Mouse (Mus musculus): ENCODE results near the gene Slco1a6.
A peak's percentile ranks its signal among the peaks of the same experiment; 100 is the strongest.
"Not testable (repeated sequence)": the region's sequence is repeated elsewhere in the genome, so short reads cannot be mapped to it uniquely, and the experiment has no call there.

Gene Slco1a6

DNA sequence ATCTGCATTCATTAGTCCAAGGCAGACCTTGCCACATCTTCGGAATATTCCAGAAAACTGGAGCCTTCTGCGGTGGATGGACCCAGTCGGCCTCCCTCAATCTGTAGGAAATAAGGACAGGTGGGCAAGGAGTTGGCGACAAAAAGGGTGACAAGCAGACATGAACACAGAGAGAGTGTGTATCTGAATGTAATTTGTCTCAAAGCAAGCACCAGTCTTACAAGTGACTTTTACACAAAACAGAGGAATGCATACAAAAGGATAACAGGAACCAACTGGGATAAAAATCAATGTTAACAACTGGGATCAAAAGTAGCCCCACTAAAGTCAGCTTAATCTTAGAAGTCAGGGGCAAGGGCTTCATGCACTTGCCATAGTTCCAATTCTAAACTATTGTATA is at the start of gene Slco1a6:
Slco1a6 (minus strand) TSS at position 101 of the 400 bp plus-strand sequence.
- no peak for DNase-seq (ENCODE audit: low spot score)

DNA sequence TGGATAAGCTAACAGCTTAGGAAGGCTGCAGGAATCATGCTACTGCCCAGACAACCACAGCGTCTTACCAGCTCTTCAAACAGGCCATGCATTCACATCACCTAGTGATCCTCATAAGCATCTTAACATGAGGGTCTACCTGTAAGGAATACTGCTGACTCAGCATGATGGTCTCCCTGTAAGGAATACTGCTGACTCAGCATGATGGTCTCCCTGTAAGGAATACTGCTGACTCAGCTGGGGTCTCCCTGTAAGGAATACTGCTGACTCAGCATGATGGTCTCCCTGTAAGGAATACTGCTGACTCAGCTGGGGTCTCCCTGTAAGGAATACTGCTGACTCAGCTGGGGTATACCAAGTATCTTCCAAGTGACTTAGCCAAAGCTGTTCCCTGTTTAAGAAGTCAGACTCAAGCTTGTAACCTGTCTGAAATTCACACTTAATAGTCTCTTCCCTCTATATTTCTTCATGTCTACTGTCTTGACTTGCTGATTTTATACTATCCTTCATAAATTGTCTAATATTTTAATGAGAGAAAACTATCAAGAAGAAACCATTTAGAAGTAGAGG is 42.5 kb upstream of the Slco1a6 start:
- not testable (repeated sequence) for DNase-seq (ENCODE audit: low spot score)

DNA sequence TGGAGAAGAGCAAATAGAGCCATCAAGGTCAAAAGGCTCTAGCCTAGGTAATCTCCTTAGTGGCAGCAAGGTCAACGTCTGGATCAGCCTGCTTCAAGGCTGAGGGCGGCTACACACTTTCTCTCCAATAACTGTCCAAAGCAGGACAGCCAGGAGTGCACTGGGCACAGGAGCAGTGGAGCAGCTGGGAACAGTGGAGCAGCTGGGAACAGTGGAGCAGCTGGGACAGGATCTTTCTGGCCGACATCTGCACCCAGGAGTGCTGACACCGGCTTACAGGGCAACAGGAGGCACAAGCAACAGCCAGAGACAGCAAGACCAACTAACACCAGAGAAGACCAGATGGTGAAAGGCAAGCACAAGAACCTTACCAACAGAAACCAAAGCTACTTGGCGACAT is 36.7 kb upstream of the Slco1a6 start:
- DNase-seq (ENCODE audit: low spot score): no peak

DNA sequence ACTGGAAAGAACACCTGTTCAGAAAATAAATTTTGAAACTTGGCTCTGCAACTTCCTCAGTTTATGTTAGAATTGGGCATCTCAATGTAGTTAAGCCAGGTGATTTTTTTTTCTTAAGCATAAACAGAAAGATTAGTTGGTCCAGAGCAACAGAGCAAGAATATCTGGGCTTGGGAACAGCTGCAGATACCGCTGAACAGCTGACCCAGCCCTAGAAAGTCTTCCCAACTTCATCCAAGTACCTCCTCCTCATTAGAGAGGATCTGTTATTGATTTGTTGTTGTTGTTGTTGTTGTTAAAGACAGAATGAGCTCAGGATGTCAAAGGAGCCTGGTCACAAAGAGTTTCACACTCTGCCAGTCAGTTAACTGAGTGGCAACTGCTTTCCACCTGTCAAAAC is 31.1 kb upstream of the Slco1a6 start:
- DNase-seq (ENCODE audit: low spot score): no peak

DNA sequence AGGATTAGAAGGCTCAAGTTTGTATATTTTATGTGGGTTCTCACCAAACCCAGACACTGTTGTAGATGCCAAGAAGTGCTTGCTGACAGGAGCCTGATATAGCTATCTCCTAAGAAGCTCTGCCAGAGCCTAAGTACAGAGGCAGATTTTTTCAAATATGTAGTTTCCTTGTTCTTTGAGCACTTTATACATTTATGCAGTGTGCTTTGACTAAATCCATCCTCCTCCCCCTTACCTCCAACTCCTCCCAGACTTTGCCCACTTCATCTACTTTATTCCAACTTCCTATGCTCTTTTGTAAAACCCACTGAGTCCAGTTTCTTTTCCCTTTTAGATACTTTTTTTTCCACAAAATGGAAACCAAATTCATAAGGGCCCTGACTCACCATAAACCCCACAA is 11.8 kb upstream of the Slco1a6 start:
- DNase-seq (ENCODE audit: low spot score): no peak

DNA sequence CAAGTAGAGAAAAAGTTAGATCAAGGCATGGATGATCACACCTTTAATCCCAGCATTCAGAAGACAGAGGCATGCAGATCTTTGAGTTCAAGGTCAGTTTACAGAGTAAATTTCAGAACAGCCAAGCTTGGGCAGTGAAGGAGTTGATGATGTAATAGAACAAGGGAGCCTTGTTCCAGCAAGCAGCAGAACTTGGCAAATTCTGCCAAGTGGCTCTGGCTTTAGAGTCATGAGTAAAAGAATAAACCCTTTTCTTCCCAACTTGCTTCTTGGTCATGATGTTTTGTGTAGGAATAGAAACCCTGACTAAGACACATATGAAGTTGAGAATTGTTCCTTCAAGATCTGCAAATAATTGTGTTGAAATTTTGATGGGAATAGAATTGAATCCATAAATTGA is 3.5 kb upstream of the Slco1a6 start:
- peak; percentile 60 for DNase-seq (ENCODE audit: low spot score)

DNA sequence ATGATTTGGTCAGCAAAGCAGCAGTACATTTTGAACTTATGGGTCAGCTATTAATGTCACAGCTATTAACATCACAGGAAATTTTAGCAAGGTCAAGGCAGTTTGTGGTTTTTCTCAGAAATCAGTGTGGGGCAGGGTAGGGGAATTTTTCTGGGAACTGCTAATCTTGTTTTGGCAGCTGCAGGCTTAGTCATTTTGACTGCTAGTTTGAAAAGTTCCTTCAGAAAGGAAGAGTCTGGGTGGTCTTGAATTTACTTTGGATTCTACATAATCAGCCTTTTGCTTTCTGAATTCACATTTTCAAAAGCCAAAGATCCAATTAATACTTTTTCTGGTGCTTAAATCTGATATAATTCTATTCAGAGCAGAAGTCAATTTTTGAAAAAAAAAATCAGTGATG is 1.4 kb upstream of the Slco1a6 start:
- peak; percentile 14 for DNase-seq (ENCODE audit: low spot score)

DNA sequence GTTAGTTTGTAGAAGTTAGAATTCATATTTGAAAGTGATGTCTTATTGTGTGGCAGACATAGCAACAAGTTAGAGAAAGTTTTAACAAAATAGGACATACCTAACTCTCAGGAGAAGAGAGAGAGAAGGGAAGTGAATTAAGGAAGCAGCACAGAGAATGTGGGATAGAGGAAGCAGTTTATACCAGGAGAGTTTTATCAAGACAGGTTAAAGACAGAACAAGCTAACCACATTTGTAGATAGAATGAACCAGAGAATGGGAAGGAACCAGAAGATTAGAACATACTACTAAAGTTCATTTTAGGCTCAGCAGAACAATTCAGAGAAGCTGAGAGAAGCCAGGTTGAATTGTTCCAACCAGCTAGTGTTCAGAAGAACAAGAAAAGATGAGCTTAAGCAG is 7.8 kb downstream of the Slco1a6 start:
- no peak for DNase-seq (ENCODE audit: low spot score)

DNA sequence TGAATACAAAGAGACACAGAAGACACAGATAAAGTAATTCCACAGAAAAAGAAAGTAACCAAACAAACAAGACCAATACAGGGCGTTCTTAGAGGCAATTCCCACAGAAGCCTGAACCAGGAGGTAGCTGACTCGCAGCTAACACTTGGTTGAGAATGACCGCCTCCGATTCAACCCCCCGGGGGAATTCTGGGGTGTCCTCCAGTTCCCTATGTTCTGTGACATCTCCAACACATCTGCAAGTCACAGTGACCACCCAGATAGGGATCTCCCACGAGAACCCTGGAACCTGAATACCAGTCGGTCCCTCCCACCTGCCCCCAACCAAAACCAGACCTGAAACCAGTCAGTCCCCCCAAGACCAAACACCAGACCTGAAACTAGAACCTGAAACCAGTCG is 14.1 kb downstream of the Slco1a6 start:
- DNase-seq (ENCODE audit: low spot score): no peak

DNA sequence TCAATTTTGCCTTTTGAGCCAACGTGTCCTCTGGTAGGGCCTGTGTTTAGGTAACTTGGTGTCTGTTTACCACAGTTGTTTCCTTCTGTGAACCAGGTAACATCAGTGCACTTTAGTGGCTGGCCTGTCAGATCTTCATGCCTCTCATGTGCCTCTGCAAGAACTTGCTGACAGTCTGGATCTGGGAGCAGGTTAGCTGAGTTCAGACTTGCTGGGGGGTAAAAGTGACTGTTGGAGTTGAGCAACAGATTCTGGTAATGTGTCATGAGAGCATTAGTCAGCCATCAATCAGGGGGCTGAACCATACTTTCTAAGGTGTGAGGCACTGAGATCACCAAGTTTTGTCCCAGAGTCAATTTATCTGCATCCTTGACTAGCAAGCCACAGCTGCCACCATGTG is 16.4 kb downstream of the Slco1a6 start:
- DNase-seq (ENCODE audit: low spot score): no peak

DNA sequence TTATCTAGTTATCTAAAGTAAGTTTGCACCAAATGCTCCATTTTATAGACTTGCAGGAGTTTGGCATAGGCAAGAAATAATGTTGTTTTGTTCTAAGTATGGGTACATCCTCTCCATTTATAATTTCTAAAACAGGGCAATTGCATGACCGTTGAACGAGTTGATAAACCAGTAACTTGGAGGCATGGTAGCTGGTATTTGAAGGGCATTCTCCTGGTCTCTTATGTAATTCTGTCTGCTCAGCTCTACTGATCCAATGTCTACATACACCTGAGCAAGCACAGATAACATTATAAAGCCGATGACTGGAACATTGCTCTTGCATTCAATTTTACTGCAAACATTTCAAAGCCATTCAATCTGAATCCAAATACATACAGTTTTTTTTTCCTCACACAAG is 20.9 kb downstream of the Slco1a6 start:
- no peak for DNase-seq (ENCODE audit: low spot score)

DNA sequence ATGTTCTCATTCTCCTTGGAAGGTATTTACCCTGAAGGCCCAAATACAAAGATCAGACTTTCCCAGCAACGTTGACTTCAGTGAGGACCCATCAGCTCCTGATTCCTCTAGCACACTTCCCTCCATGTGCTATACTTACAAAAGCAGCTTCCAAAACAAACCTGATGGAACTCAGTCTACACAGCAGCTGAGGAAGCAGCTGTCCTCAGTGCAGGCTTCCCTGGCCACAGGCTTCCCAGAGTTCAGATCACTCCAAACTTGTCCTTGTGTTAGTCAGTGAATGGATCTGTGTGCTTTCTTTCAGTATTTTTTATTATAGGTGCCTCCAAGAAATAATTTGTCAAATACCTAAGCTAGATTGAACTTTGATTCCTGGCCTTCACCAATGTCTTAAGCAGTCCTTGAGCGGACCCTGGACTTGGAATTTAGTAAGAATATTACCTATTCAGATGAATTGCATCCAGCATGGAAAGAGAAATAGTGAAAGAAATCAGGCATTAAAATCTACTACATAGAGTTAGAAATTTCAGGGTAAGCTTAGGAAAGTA is 22.4 kb downstream of the Slco1a6 start:
- DNase-seq (ENCODE audit: low spot score): no peak

DNA sequence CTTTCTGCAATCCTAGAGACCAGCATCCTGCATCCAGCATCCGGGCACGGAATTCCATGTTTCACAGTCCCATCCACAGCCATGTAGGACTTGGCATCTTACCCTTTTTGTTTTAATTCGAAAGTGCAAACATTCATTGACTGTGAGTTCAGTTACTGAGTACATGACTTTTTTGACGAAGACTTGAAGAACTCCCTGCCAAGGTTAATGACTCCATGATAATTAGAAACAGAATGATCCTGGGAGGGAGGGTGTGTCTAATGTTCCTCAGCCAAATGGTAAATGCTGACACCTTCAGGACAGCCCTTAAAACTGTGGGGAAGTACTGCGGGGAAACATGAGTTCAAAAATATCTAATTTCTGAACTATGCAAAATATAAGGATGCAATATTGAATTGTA is 44.9 kb downstream of the Slco1a6 start:
- DNase-seq (ENCODE audit: low spot score): no peak

DNA sequence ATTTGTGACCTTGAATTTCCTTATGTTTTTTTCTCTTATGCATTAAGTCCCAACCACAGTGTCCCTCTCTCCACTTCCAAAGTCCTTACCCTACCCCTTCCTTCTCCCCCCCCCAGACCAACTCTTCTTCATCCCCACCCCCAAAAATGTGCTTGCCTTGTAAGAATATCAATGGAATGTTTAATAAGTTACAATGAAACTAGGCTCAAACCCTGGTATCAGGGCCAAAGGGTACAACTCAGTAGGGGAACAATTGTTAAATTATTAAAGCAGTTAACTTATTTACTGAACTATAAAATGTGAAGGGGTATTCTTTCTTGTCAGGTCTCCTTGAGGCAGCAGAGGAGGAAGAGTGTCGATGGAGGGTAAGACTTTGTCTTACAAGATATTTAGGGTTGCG is 47.1 kb downstream of the Slco1a6 start:
- no peak for DNase-seq (ENCODE audit: low spot score)

DNA sequence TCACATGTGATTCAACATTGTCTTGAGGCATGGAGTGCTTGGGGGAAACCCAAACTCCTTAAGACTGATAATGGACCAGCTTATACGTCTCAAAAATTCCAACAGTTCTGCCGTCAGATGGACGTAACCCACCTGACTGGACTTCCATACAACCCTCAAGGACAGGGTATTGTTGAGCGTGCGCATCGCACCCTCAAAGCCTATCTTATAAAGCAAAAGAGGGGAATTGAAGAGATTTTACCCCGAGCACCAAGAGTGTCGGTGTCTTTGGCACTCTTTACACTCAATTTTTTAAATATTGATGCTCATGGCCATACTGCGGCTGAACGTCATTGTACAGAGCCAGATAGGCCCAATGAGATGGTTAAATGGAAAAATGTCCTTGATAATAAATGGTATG is 54.2 kb downstream of the Slco1a6 start:
- DNase-seq (ENCODE audit: low spot score): not testable (repeated sequence)

DNA sequence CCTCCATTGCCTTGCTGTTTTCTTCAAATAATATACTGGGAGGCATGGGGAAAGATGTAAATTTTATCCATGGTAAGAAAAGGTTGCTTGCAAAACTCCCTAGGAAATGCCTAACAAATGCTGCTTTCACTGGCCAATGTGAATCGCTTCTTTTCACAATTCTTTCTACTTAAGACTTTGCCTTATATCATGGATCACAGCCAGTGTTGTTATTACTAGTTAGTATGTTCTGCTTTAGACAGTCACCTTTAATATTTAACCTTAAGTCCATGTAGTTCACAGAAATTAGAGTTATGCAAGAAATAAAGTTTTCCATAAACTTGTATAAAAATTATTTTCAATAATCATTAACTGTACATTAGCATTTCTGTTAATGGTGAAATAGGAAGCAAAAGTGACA is 60.0 kb downstream of the Slco1a6 start:
- no peak for DNase-seq (ENCODE audit: low spot score)

DNA sequence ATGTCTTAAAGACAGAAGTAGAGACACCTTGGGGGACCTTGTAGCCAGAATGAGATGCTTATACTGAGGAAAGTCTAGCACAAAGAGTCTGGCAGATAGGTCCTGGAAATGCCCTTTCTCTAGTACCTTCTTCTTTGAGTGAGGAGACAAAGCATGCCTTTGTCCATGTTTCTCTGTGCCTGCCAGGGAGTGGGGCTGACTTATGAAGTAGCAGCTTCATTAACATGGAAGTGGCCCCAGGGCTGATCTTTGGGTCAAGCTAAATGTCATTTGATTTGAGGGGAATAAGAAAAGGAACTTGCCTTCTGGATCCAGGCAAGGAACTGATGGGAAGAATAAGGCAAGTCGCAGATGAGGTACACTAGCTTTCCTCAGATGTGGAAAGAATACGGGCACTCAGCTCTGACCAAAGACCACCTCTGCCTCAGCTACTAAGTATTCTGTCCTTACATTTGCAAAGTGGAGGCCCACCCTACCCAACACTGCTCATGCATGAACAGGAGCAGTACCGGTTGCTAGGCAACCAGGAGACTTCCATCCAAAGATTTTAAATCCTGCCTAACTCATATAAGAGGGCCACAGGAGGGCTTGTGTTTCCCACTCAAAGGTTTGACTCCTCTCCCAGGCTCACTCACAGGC is 96.5 kb downstream of the Slco1a6 start:
- no peak for DNase-seq (ENCODE audit: low spot score)

DNA sequence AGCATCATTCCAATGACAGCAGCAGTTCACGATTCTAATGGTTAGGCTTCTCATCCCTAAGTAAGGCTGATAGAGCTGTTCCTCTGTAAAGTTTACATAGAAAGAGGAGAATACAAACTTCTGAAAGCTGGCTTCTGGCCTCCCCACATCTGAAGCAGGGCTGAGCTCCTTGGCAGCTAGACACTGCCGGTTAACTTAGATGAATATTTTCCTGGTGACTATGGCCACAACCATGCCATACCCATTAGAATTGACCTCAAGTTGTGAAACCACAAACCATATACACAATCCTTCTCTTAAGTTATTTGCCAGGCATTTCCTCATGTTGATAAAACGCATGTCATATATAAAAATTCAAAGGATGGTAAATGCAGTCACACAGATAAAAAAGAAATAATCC is 117.2 kb downstream of the Slco1a6 start:
- DNase-seq (ENCODE audit: low spot score): no peak

DNA sequence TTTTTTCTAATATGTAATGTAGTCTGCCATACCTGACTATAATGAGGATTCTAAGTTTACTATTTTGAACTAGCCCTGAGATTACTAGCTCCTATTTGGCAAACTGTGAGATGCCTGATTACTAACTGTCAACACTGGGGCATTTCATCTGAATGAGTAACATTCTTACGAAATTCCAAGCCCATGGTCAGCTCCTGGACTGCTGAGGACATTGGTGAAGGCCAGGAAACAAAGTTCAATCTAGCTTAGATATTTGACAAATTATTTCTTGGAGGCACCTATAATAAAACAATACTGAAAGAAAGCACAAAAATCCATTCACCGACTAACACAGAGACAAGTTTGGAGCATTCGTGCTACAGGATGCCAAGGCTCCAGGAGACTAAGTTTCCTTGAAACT is 150.0 kb downstream of the Slco1a6 start:
- not testable (repeated sequence) for DNase-seq (ENCODE audit: low spot score)

DNA sequence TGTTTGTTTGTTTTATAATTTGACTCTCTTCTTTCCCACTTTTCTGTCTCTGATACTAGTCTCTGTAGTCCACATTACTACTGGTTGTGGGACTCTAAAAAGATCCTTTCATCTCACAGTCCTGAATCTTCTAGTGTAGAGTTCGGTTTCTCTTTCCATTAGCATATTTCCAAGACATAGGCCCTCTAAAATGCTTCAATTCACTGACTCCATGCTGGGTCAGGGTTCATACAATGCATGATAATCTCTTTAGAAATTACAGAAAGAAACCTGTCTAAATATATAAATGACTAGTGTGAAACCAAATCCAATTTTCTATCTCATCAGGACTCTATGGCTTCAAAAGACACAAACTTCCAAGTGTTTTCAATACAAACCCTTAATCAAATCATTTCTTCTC is 160.6 kb downstream of the Slco1a6 start:
- no peak for DNase-seq (ENCODE audit: low spot score)

DNA sequence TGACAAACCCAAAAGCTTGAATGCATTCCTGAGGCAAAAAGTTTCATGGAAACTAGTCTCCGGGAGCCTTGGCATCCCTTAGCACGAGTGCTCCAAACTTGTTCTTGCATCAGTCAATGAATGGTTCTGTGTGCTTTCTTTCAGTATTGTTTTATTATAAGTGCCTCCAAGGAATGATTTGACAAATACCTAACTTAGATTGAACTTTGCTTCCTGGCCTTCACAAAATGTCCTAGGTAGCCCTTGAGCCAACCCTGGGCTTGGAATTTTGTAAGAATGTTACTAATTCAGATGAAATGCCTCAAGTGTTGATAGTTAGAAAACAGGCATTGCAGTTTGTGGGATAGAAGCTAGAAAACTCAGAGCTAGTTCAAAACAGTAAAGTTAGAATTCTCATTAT is 162.6 kb downstream of the Slco1a6 start:
- DNase-seq (ENCODE audit: low spot score): no peak

DNA sequence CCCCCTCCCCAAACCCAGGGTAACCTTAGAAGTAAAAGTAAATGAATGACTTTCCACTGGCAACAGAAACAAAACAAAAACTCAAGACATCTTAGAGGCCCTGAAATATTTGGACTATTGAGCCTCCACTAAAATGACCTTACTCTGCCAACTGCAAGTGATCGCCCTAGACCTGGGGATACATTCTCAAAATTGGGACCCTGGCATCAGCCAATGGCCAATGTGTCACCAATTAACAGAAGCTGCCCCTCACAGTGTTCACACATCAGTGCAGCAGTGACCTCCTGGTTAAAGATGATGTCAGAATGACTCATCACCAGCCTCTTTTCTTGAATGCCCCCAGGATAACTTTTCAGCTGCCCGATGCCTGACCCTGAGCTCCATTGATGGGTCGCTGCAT is 166.4 kb downstream of the Slco1a6 start:
- DNase-seq (ENCODE audit: low spot score): no peak

DNA sequence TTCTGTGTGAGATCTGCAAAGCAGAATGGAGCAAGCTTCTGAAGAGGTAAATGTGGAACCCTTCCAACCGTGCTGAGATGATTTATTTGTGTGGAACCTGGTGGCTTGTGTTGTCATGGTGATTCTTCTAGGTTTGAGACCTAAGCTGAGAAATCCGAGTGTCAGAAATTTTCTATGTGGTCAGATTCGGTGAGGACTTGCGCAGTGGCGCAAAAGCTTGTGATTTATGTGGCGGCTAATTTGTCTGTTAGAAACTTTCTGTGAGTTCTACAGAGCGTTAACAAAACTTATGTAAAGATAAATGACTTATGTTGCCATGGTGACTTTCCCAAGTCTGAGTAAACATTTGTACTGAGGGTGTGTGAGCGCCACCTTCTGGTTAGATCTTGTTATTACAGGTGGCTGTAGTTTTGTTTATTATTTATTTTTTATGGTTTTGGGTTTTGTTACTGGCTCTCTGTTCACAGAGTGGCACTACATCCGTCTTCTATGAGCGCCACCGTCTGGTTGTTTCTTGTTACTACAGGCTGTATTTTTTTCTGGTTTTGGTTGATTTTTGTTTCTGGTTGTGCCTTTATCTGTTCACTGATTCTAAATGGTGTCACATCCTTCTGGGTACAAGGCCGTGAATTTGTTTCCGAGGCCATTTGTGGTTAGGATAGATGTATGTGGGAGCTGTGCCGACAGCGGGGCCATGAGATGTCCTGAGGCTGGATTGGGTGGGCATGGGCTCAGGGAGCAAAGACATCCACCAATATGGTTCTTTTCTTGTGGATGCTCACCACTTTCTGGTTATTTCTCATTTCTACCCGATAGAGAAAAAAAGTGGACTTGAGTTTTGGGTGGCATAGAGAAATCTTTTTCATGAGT is 167.8 kb downstream of the Slco1a6 start:
- peak; percentile 44 for DNase-seq (ENCODE audit: low spot score)

Data from adipocyte (in vitro differentiated cells).